Mouse (Mus musculus): ENCODE data around the gene Gm17359. TPM values are rescaled to one million over a fixed set of nuclear protein-coding genes. Genes with fewer than 3 reads are reported as not detected.
"Not testable (repeated sequence)": the region's sequence is repeated elsewhere in the genome, so short reads cannot be mapped to it uniquely, and the experiment has no call there.

Gene Gm17359
- total RNA-seq, 2 experiments from 2014 or later = not detected

DNA sequence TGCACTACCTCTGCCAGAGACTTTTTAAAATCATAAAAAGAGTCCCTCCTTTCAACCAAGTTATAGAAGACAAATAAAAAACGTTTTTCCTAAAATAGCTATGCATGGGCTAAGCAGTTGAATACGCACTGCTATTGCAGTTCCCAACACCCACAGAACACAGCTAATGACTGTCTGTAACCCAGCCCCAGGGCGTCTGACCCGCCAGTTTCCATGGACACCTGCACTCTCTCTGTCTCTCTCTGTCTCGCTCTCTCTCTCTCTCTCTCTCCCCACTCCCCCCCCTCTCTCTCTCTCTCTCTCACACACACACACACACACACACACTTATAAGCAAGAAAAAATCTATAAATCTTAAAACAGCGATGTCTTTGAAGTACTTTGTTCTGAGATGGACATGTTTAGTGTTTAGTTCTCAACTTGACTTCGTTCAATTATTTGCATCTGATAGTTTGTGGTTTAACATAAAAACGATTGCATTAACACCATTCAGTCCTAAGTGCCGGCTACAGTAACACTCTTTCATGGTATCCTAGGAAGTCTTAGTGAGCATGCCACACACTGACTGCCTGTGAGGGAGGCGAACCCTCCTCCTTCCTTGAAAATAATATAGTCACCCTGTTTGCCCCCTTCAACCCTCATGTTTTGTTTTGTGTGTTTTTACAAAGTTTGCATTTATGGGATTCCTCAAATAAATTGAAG lies 73.6 kb downstream of the Gm17359 start:
- no peak for DNase-seq (ENCODE audit: low spot score in 2 of 2)
- intact Hi-C loops (cut with DNase I) = no loop called here

DNA sequence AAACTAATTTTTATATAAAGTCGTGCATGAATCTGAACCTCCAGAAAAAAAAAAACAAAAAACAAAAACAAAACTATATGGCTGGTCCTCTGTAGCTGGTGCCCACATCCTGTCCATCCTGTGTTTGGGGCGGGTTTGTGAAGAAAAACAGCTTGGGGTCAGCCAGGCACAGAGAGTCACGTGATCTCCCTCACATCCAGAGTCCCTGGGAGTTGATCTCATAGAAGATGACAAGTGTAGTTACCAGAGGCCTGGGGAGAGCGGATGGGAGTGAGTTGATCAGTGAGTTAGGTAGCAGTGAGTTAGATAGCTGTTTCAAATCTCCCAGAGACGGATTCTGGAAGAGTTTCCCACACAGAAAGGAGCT lies 74.2 kb downstream of the Gm17359 start:
- no peak for DNase-seq (ENCODE audit: low spot score in 2 of 2)
- intact Hi-C loops (cut with DNase I) = no loop called here

DNA sequence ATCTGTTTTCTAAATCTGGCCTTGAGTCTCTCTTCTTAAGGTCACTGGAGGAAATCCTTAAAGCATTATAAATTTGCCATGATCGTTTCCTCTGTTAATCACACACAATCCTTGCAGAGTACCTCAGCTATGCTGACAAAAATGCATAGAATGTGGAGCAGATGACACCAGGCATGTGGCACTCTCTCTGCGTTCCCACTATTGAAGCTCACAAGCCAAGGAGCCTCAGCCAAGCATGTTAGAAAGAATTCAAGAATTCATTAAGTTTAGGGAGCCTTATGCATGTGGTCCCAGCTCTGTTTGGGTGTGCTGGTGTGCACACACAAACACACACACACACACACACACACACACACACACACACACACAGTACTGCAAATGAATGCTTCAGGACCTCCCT lies 75.2 kb downstream of the Gm17359 start:
- DNase-seq (ENCODE audit: low spot score in 2 of 2) = no peak
- intact Hi-C loops (cut with DNase I) = no loop called here

DNA sequence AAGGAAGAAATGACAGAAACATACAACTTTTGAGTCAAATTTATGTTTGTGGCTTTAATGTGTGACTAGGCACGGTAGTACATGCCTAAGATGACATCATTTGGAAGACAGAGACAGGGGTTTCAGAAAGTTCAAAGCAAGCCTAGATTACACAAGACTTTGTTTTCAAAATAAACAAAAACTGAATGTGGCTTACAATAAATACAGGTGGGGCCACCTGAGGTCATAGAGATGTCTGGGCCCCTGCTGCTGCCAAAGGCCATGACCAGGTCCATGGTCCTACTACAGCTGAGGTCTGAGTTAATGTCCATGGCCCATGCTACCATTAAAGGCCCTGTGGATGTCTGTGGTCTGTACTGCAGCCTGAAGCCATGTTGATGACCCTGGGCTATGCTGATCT lies 77.0 kb downstream of the Gm17359 start:
- DNase-seq (ENCODE audit: low spot score in 2 of 2) = no peak
- intact Hi-C loops (cut with DNase I) = no loop called here

DNA sequence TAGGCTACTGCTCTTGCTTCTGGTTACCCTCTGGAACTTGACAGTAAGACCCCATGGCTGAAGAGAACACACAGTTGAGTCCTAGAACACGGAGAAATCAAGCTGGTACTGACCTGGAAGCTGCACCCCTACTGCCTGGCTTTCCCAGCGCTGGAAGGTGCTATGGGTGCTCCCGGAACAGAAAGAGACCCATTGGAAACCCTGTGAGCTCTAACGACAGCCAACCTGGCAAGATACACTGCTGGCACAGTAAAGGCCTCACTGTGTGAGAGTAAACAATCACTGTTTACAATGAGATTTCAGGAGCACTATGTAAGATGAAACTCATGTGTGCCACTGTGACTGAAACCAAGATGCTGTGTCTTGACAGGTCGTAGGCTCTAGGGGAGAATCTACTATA lies 78.6 kb downstream of the Gm17359 start:
- intact Hi-C loops (cut with DNase I) = no loop called here
- no peak for DNase-seq (ENCODE audit: low spot score in 2 of 2)

DNA sequence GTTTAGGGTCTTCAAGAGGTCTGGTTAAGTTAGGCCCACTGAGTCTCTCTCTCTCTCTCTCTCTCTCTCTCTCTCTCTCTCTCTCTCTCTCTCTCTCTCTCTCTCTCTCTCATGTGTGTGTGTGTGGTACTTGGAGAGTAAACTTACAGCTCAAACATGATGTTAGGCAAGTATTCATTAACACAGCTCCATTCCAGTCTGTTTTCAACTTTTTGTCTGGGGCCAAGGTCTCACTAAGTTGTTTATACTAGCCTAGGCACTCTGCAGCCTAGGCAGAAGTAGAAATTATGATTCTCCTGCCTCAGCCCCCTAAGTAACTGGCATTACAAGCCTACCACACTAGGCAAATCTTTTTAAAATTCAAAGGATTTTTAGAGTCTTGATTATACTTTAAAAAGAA lies 79.5 kb downstream of the Gm17359 start:
- no peak for DNase-seq (ENCODE audit: low spot score in 2 of 2)
- intact Hi-C loops (cut with DNase I) = no loop called here

DNA sequence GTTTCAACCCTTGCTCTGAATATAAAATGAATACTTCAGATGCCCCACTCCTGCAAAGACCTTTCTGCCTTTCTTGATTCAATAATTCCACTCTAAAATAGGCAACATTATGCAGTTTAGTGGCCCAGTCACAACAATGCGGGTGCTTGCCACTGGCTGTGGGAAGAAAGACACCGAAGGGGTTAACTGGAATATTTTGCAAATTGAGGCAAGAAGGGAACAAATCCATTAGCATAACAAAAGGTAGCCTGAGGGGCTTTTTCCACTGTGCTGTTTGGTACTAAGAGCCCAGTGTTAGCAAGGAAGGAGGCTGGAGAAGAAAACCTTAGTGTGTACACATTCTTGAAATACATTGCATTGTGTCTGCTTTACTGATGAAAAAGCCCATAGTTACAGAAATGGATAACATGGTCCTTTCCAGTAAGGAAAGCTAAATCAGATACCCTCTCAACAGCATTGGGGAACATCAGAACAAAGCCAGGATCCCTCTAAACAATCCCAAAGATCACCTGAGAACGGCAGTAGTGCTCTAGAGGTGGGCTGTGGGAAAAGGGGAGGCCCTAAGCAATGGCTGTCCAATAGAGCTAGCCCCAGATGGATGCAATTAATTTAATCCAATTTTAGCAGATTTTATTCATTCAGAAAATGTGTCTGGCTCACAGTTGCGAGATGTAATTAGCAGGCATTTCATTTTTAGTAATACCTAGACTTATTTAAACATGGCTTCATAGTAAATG lies 80.7 kb downstream of the Gm17359 start:
- intact Hi-C loops (cut with DNase I) = no loop called here

DNA sequence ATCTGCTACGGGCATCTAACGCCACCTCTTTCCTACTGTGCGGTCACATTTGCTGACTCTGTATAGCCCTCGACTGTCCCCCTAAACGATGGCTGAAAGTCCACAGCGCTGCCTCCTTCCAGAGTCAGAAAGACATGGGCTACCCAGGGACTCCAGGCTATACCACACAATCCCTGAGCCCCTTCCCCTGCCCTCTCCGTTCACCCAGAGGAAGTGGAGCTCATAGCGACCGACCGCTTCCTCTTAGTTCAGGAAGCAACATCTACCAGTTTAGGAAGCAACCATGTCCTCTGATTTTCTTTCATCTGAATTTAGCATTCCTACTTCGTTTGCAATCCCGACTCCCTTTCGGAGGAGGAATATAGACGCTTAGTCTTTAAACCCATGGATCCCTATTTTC lies 82.5 kb downstream of the Gm17359 start:
- DNase-seq (ENCODE audit: low spot score in 2 of 2) = no peak
- intact Hi-C loops (cut with DNase I) = no loop called here

More for the DNA sequence above, 80.7 kb downstream of the Gm17359 start:
- DNase-seq (ENCODE audit: low spot score in 2 of 2) = no peak

DNA sequence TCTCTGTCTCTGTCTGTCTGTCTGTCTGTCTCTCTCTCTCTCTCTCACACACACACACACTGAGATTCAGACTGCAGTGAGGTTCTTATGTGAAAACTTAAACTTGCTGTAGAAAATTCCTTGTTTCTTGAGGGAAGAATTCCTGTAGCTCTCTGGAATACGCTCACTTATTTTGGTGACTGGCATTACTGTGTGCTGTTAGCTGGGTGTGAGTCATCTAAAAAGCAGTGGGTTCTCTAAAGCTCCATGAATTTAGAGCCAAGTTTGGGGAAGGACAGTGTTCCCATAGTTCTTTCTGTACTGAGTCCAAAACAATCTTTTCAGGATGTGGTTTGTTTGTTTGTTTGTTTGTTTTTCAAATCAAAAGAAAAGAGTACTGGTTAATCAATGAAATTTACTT lies 89.0 kb downstream of the Gm17359 start:
- intact Hi-C loops (cut with DNase I) = no loop called here
- peak in 1 of 2 experiments; percentile 81 for DNase-seq (ENCODE audit: low spot score in 2 of 2)

DNA sequence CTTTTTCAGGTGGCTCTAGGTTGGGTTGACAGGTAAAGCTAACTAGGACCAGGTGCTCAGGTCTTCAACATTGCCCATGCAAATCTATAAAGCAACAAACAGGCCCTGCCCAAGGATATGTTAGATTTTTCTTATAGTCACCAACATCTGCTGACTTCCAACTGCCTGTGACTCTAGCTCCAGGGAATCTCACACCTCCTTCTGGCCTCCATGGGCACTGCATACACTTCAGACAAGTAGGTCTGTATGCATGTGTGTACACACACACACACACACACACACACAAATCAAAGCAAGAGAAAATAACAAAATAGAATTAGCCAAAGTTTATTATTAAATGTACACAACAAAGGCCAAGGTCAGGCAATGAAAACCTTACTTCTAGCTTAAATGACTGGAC lies 97.1 kb downstream of the Gm17359 start:
- intact Hi-C loops (cut with DNase I) = no loop called here
- DNase-seq (ENCODE audit: low spot score in 2 of 2) = no peak

DNA sequence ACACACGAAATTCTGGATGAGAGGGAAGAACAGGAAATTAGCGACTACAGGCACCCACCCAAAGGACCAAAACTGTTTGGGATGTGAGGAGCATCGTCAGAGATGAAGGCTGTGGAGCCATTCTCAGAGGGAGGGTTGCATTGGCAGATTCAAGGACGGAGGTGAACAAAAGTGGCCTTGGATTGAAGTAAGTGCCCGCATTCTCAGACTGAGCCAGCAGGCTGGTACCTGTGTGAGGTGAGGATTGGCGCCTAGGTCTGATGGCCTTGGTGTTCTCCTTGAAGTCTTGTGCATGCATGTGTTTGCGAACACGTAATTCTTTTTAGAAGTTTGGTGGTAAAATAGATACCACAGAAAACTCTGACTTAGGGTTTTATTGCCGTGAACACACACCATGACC lies 98.0 kb downstream of the Gm17359 start:
- intact Hi-C loops (cut with DNase I) = no loop called here
- no peak for DNase-seq (ENCODE audit: low spot score in 2 of 2)

DNA sequence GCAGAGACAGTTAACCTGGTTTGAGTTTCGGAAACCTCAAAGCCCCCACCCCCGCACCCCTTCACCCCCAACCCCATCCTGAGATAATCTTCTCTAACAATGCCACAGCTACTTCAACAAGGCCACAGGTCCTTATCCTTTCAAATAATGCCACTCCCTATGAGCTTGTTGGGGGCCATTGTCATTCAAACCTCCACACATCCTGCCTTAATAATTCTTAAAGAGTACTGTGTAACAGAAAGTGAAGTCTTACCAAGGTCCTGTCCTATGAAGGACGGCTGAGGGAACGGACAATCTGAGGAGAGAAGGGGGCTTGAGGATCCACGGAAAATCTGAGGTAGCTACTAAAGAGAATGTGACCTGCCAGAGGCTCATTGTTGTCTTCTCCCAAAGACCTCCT lies 98.5 kb downstream of the Gm17359 start:
- intact Hi-C loops (cut with DNase I) = loop anchor here (5.0 kb wide), 1 partner anchor 213 kb away; no protein-coding TSS in a partner anchor
- no peak for DNase-seq (ENCODE audit: low spot score in 2 of 2)

DNA sequence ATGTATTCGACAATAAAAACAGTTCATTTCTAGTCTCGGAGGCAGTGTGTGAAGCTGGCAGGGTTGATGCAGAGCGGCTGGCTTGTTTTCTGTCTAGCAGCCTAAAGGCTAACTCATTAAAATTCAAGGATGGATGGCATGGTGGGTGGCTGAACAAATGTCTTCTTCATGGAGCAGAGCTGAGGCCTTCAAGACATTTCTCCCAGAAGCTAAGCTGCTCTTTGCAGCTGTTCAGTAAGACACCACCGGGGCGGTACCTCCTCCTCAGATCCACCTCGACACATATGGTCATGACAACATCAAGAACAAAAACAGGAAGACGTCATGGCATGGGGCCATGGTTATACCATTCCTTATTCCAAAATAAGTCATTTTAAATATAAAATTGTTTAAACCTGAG lies 99.7 kb downstream of the Gm17359 start:
- intact Hi-C loops (cut with DNase I) = loop anchor here (1.0 to 5.0 kb wide), 4 partner anchors 39 to 214 kb away; no protein-coding TSS in a partner anchor
- peak; percentile 77 to 98 for DNase-seq (ENCODE audit: low spot score in 2 of 2)

DNA sequence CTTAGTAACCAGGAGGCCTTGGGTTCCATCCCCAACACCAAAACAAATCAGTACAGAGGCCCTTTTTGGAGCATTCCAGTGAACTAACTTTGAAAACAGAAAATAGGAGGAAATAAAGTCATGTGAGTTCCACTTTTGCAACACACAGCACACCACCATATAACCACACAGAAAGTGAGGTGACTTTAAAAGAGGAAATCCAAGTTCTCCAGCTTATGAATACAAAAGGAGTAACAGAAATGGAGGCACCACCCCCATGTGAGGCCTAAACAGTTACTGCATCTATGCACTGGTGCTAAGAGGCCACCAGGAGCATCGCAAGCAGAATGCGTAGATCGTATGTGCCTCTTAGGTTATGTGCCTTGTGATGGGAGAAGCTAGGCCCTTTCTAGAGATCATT lies 101.8 kb downstream of the Gm17359 start:
- intact Hi-C loops (cut with DNase I) = loop anchor here (5.0 kb wide), 1 partner anchor 216 kb away; no protein-coding TSS in a partner anchor
- no peak for DNase-seq (ENCODE audit: low spot score in 2 of 2)

DNA sequence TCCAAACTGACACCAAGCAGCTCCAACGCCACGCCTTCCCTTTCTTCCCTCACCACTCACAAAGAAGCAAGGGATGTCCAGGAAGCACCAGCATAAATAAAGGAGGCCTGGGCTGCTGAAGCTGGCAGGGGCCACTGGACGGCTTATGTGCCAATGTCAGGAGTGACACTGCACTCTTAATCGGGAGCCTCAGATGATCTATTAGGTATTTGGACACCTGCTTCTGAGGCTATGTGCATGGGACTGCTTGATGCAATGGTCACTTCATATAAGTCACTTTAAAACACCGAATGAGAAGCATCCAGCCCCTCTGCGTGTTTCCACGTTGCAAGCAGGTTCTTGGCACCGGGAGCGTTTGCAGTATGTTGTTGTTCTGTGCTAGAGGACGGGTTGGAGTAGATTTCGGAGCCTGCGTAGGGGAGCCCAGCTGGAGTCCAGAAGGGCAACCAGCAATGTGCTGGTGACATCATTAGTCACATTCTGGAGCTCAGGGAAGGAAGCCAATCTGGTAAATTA lies 104.6 kb downstream of the Gm17359 start:
- intact Hi-C loops (cut with DNase I) = no loop called here
- peak; percentile 44 to 53 for DNase-seq (ENCODE audit: low spot score in 2 of 2)

DNA sequence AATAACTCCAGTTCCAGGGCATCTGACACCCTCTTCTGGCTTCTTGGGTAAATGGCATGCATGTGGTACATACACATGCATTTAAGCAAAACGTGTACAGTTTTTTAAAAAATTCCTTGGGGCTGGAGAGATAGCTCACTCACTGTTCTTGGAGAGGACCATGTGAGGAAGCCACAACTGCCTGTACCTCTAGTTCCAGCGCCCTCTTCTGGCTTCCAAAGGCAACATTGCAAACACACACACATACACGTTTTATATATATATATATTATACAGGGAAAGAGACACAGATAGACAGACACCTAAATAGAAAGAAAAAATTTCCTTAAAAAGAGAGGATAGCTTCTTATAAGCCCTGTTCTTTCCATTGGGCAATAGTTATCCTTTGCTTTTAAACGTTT lies 107.4 kb downstream of the Gm17359 start:
- DNase-seq (ENCODE audit: low spot score in 2 of 2) = no peak
- intact Hi-C loops (cut with DNase I) = no loop called here

DNA sequence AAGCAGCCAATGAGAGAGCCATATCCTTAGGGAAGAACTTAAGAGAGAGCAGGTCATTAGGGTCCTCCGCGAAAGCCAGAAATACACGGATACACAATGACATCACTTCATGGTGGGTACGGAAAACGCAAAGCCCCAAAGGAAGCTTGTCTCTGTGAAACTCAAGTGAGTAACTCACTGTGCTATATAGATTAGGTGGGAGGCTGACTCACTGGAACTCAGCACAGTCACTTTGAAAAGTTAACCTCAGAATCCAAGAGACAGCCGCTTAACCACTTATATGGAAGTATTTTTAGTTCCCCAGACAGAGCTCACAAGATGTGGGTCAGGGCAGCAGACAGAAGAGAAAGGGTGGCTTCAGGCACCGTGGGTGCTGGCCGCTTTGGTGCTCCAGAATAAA lies 108.6 kb downstream of the Gm17359 start:
- DNase-seq (ENCODE audit: low spot score in 2 of 2) = peak in 1 of 2 experiments; percentile 16
- intact Hi-C loops (cut with DNase I) = no loop called here

DNA sequence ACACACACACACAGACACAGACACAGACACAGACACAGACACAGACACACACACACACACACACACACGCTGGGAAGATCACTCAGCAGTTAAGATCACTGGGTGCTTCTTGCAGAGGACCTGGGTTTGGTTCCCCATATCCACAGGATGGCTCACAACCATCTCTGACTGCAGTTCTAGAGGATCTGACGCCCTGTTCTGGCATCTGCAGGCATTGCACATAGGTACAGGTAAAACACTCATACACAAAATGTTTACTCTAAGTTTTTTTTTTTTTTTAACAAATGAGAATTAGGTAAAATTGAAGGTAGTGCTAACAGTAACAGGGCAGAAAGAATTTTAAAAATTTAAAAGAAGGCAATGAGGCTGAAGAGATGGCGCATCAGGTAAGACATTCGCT lies 109.7 kb downstream of the Gm17359 start:
- DNase-seq (ENCODE audit: low spot score in 2 of 2) = no peak
- intact Hi-C loops (cut with DNase I) = no loop called here

DNA sequence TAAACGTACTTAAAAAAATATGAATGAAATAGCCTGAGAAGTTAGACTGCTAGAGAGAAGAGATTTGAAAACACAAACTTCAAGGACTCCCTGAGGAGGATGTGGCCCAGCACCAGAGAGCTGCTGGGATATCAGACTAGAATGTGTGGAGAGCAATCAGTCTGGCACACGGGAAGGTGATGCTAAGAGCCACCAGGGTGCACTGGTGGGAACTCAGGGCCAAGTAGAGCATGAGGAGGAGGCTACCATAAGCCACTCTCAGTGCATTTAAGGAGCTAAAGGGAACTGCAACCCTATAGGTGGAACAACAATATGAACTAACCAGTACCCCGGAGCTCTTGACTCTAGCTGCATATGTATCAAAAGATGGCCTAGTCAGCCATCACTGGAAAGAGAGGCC lies 110.2 kb downstream of the Gm17359 start:
- DNase-seq (ENCODE audit: low spot score in 2 of 2); intact Hi-C loops (cut with DNase I): not testable (repeated sequence)

DNA sequence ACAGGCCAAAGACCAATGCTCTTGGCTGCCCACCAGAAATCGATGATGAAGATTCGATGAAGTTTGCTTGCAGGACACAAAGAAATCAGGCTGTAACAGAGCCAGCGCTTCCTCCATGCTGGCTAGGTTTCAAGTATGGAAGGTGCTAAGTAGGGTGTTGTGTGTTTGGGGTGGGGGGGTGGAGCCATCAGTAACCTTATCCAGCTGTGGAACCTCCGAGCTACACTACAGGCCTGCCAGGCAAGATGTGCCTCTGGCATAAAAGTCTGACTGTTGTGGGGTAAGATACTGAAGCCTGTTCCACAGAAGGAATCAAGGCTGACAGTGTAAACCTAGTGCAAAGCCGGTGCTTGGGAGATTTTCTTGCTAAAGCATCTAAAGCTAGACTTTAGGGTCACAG lies 112.0 kb downstream of the Gm17359 start:
- DNase-seq (ENCODE audit: low spot score in 2 of 2) = no peak
- intact Hi-C loops (cut with DNase I) = no loop called here

DNA sequence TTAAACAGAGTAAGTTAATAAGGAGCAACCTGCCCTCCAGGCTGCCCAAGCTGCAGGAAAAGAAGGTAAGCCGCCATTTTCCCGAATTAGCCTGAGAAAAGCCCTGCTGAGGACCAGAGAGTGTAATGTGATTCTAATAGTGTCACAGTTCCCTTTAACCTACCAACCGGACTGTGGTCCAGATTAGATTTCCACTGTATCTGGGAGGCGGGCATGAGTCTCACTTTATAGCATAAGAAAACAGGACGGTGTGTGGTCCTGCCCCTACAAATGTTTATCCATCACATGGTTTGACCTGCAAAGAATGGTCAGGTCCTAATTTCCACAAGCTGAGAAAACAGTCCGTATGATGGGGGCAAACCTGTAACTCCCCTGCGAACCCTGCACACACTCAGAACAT lies 112.9 kb downstream of the Gm17359 start:
- intact Hi-C loops (cut with DNase I) = no loop called here
- no peak for DNase-seq (ENCODE audit: low spot score in 2 of 2)

All from left cerebral cortex, postnatal 25 days (tissue).